Mouse (Mus musculus) neural tube, embryonic 13.5 days (tissue): Measurements from ENCODE around the gene Usp17lb. TPM values are rescaled to one million over a fixed set of nuclear protein-coding genes. Genes with fewer than 3 reads are reported as not detected.
"Not testable (repeated sequence)": the region's sequence is repeated elsewhere in the genome, so short reads cannot be mapped to it uniquely, and the experiment has no call there.

Source experiments
- ATAC-seq: fragments of 200-750 bp; cut with Nextera tagmentation; 2 replicates; pipeline ENCODE4 v1.8.0; 2017; ENCODE audit warnings: low read depth, mild to moderate bottlenecking, moderate TSS enrichment, moderate library complexity
- H3K27ac ChIP-seq: fragments of 300-500 bp; sonication (generic); replicated peaks from 2 replicates; pipeline ENCODE4 v1.5.1; 2015; ENCODE audit warnings: moderate library complexity, mild to moderate bottlenecking, inconsistent platforms
- H3K27me3 ChIP-seq: fragments of 300-500 bp; sonication (generic); 2 replicates; pipeline ENCODE4 v1.6.1; 2015; ENCODE audit warnings: mild to moderate bottlenecking, inconsistent platforms
- H3K36me3 ChIP-seq: fragments of 300-500 bp; sonication (generic); 2 replicates; pipeline ENCODE4 v1.6.1; 2015; ENCODE audit warnings: mild to moderate bottlenecking, inconsistent platforms
- H3K4me1 ChIP-seq: fragments of 300-500 bp; sonication (generic); replicated peaks from 2 replicates; pipeline ENCODE4 v1.6.1; 2015; ENCODE audit warnings: inconsistent platforms
- H3K4me2 ChIP-seq: fragments of 300-500 bp; sonication (generic); 2 replicates; pipeline ENCODE4 v1.6.1; 2015; ENCODE audit warnings: inconsistent platforms, mild to moderate bottlenecking, moderate library complexity
- H3K4me3 ChIP-seq: fragments of 300-500 bp; sonication (generic); 2 replicates; pipeline ENCODE4 v1.5.1; 2015; ENCODE audit warnings: mild to moderate bottlenecking, inconsistent platforms
- H3K9ac ChIP-seq: fragments of 300-500 bp; sonication (generic); 2 replicates; pipeline ENCODE4 v1.6.1; 2015; ENCODE audit warnings: moderate library complexity, mild to moderate bottlenecking, inconsistent platforms
- H3K9me3 ChIP-seq: fragments of 300-500 bp; sonication (generic); 2 replicates; pipeline ENCODE4 v1.6.1; 2016; ENCODE audit warnings: inconsistent platforms
- WGBS: fragments of 180-500 bp; shearing (Covaris S2); methylation state at CpG from one replicate; pipeline ENCODE4 v1.1.7; 2015; 5-methylcytosine and 5-hydroxymethylcytosine counted together
- polyA plus RNA-seq: library from polyadenylated mRNA; unstranded; fragments of >200 nt; fragmentation: Nextera tagmentation; extraction: Ambion mirVana; gene quantifications from 2 replicates; pipeline ENCODE4 v1.2.1, GENCODE M21; 2015

Gene Usp17lb
- polyA plus RNA-seq = not detected in 2 replicates

DNA sequence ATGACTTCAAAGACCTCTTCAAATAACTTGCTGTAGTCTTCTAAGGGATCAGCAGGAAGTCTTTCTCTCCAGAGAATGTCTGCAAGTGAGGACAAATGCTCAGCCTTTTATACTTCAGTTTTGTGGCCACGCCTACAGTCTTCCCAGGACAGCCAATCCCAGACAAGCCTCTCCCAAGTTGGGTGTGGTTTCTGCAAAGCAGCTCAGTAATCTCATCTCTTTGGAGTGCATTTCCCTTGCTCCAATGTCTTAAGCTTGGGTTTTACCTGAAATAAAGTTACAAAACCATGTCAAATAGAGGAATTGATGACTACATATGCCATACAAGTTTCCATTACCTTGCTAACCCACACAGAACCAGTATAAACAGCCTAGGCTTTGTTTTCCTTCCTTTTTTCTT is at the start of gene Usp17lb:
Gene Usp17lb (minus strand): TSS at position 101 of the 400 bp plus-strand sequence.
- Histone ChIP-seq H3K9me3 (no peaks in the 10 kb centered on the region), H3K36me3 (no peaks in the 10 kb centered on the region), H3K4me3 (no peak within 1 kb of the TSS), H3K27ac (no peak within 1 kb of the TSS), H3K4me1 (no peaks in the 10 kb centered on the region), H3K9ac (no peak within 1 kb of the TSS), H3K27me3 (no peaks in the 10 kb centered on the region), H3K4me2 (no peak within 1 kb of the TSS)
- ATAC-seq = no peak
- 73% methylated on average over 1 of the region's 1 CpGs for WGBS

DNA sequence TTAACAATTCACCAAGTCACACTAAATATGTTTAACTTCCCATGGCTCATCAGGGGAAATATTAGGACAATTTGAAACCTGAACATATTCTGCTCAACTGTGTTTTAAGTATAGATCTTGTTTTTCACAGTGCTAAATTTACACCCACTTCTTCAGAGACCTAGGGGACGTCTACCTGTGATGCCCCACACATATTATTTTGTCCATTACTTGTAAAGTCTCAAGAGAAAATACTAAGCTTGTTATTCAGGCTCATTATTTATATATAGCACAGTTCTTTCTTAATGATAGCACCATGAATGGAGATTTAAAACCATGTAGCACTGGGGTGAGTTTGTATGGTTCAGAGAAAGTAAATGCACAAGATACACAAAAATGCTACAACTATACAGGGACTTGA is 35.3 kb upstream of the Usp17lb start, which contains the start of gene Olfr665:
Gene Olfr665 (plus strand): TSS at position 301 of the 400 bp plus-strand sequence.
- H3K9me3 ChIP-seq = no peaks in the 10 kb centered on the region

DNA sequence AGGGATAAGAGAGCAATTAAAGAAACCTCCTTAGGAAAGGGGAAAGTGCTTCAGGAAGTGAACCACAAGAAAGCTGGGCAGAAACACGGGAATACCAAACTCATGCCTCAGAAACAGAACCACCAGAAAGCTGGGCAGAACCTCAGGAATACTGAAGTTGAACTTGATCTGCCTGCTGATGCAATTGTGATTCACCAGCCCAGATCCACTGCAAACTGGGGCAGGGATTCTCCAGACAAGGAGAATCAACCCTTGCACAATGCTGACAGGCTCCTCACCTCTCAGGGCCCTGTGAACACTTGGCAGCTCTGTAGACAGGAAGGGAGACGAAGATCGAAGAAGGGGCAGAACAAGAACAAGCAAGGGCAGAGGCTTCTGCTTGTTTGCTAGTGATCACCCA is 19.0 kb upstream of the Usp17lb start:
- Histone ChIP-seq H3K4me2 (no peak overlapping the region), H3K36me3 (no peaks in the 10 kb centered on the region), H3K4me3 (no peak overlapping the region), H3K27me3 (no peaks in the 10 kb centered on the region), H3K27ac (no peak overlapping the region), H3K9ac (no peak overlapping the region), H3K4me1 (no peaks in the 10 kb centered on the region), H3K9me3 (no peaks in the 10 kb centered on the region)
- 91% methylated on average over 3 of the region's 3 CpGs for WGBS
- ATAC-seq = no peak

More for the DNA sequence above, 35.3 kb upstream of the Usp17lb start, which contains the start of gene Olfr665:
- Histone ChIP-seq H3K4me1 (no peaks in the 10 kb centered on the region), H3K9ac (no peak within 1 kb of the TSS), H3K27me3 (no peaks in the 10 kb centered on the region), H3K27ac (no peak within 1 kb of the TSS), H3K4me2 (no peak within 1 kb of the TSS), H3K36me3 (no peaks in the 10 kb centered on the region), H3K4me3 (no peak within 1 kb of the TSS)
- ATAC-seq = no peak
- 71% methylated on average over 1 of the region's 1 CpGs for WGBS

DNA sequence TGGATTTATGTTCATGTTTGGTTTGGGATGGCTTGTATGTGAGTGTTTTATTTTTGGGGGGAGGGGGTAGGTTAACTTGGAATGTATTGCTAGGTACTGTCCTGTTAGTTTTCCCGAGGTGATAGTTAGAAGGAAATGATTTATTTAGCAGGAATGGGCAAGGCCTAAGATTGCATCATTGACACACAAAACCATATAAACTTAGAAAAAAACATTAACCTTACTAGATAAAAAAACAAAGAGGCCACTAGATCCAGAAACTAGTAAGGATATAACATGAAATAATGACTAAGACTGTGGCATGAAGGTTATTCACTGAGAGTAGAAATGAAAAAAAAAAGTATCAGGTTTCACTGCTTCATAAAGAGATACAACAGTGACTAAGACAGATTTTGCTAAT is 15.3 kb upstream of the Usp17lb start:
- Histone ChIP-seq H3K36me3 (no peaks in the 10 kb centered on the region), H3K9ac (no peak overlapping the region), H3K9me3 (no peaks in the 10 kb centered on the region), H3K4me2 (no peak overlapping the region), H3K27ac (no peak overlapping the region), H3K27me3 (no peaks in the 10 kb centered on the region), H3K4me1 (no peaks in the 10 kb centered on the region), H3K4me3 (no peak overlapping the region)
- 92% methylated on average over 1 of the region's 1 CpGs for WGBS
- no peak for ATAC-seq

DNA sequence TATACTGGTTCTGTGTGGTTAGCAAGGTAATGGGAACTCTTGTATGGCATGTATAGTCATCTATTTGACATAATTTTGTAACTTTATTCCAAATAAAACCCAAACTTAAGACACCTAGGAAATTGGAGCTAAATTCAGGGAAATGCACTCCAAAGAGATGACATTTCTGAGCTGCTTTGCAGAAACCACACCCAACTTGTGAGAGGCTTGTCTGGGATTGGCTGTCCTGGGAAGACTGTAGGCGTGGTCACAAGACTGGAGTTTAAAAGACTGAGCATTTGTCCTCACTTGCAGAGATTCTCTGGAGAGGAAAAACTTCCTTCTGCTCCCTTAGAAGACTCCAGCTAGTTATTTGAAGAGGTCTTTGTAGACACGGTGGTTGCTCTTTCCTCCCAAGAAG is 14.3 kb upstream of the Usp17lb start, which contains the start of gene Usp17la:
Gene Usp17la (plus strand): TSS at position 301 of the 400 bp plus-strand sequence.
- ATAC-seq, H3K27ac ChIP-seq, H3K36me3 ChIP-seq, H3K9ac ChIP-seq, H3K27me3 ChIP-seq, H3K9me3 ChIP-seq, H3K4me2 ChIP-seq, H3K4me3 ChIP-seq, H3K4me1 ChIP-seq: not testable (repeated sequence)
- WGBS = 84% methylated on average over 2 of the region's 2 CpGs

DNA sequence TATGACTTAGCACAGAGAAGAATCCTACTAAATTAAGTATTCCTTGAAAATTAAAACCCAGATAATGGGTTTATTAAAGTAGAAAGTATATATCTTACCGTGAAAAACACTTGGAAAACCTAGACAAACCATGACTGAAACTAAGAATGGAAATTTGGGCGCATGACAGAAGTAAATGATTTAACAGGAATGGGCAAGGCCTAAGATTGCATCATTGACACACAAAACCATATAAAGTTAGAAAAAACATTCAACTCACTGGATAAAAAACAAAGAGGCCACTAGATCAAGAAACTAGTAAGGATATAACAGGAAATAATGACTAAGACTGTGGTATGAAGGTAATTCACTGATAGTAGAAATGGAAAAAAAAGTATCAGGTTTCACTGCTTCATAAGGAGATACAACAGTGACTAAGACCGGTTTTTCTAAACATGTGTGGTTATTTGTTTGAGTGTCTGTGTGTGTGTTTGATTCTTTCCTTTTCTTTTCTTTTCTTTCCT is 12.9 kb upstream of the Usp17lb start:
- H3K36me3 ChIP-seq = no peaks in the 10 kb centered on the region
- H3K27ac ChIP-seq = no peak overlapping the region
- no peaks in the 10 kb centered on the region for H3K9me3 ChIP-seq
- no peak overlapping the region for H3K4me3 ChIP-seq
- no peak for ATAC-seq
- no peak overlapping the region for H3K9ac ChIP-seq
- no peaks in the 10 kb centered on the region for H3K27me3 ChIP-seq
- H3K4me1 ChIP-seq = no peaks in the 10 kb centered on the region
- 93% methylated on average over 3 of the region's 3 CpGs for WGBS
- no peak overlapping the region for H3K4me2 ChIP-seq

DNA sequence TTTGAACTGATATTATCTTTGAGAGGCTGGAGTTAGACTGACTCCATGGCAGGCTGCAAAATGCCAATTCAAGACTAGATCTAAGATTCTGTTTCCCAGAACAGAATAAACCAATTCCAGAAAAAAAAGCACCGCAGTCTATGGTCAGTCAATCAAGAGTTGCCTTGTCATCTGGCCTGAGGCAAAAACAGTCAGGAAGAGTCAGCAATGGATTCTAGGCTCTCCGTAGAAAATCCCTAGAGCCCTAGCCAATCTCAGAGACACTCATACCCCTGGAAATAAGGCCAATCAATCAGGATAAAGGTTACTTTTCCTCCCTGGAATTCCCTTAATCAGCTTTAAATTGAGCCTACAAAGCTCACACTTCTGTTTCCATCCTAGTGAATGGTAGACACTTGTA is 9.1 kb upstream of the Usp17lb start:
- ATAC-seq, H3K27ac ChIP-seq, H3K4me2 ChIP-seq, H3K4me3 ChIP-seq, H3K9me3 ChIP-seq, H3K4me1 ChIP-seq, H3K27me3 ChIP-seq, H3K9ac ChIP-seq, H3K36me3 ChIP-seq: not testable (repeated sequence)
- 83% methylated on average over 2 of the region's 2 CpGs for WGBS

DNA sequence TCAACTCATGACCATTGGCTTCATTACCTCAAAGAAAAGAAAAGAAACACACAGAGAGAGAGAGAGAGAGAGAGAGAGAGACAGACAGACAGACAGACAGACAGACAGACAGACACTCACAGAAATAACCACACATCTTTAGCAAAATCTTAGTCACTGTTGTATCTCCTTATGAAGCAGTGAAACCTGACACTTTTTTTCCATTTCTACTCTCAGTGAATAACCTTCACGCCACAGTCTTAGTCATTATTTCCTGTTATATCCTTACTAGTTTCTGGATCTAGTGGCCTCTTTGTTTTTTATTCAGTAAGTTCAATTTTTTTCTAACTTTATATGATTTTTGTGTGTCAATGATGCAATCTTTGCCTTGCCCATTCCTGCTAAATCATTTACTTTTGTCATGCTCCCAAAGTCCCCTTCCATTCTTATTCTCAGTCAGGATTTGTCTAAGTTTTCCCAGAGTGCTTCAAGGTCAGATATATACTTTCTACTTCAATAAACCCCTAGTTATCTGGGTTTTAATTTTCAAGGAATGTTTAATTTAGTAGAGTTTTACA is 1.4 kb upstream of the Usp17lb start:
- no peaks in the 10 kb centered on the region for H3K9me3 ChIP-seq
- no peaks in the 10 kb centered on the region for H3K4me1 ChIP-seq
- no peak overlapping the region for H3K27ac ChIP-seq
- no peak overlapping the region for H3K9ac ChIP-seq
- H3K27me3 ChIP-seq = no peaks in the 10 kb centered on the region
- H3K4me3 ChIP-seq = no peak overlapping the region
- H3K36me3 ChIP-seq = no peaks in the 10 kb centered on the region
- ATAC-seq = no peak
- no peak overlapping the region for H3K4me2 ChIP-seq
- WGBS = 90% methylated on average over 1 of the region's 1 CpGs

DNA sequence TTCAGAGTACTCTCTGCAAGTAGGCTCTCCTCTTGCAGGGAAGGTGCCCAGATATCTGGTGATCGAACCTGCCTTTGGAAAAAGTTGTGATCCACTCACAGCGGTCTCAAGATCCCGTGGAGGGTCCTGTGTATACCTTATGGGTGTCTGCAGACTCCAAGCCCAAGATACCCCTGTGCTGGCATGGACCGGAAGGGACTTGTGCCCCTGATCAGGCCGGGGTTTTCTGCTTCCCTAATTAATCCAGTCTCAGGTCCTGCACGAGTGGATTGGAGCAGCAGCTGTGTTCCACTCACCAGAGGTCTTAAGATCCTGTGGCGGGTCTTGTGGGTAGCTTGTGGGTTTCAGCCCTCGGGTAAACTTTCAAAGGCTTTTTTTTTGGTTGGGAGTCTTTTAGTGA is 32.1 kb downstream of the Usp17lb start:
- WGBS = 89% methylated on average over 8 of the region's 8 CpGs
- ATAC-seq = not testable (repeated sequence)

DNA sequence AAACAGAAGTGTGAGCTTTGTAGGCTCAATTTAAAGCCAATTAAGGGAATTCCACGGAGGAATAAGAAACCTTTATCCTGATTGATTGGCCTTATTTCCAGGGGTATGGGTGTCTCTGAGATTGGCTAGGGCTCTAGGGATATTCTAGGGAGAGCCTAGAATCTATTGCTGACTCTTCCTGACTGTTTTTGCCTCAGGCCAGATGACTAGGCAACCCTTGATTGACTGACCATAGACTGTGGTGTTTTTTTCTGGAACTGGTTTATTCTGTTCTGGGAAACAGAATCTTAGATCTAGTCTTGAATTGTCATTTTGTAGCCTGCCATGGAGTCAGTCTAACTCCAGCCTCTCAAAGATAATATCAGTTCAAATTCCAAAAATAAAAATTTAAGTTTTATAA is 51.6 kb downstream of the Usp17lb start:
- WGBS = 69% methylated on average over 1 of the region's 1 CpGs
- no peak overlapping the region for H3K4me3 ChIP-seq

More for the DNA sequence above, 32.1 kb downstream of the Usp17lb start:
- not testable (repeated sequence) for H3K4me3 ChIP-seq, H3K4me2 ChIP-seq, H3K36me3 ChIP-seq, H3K9me3 ChIP-seq, H3K27ac ChIP-seq, H3K9ac ChIP-seq, H3K4me1 ChIP-seq, H3K27me3 ChIP-seq

More for the DNA sequence above, 51.6 kb downstream of the Usp17lb start:
- H3K27ac ChIP-seq = no peak overlapping the region
- no peaks in the 10 kb centered on the region for H3K27me3 ChIP-seq
- no peak overlapping the region for H3K9ac ChIP-seq
- H3K9me3 ChIP-seq = no peaks in the 10 kb centered on the region
- no peaks in the 10 kb centered on the region for H3K4me1 ChIP-seq
- H3K4me2 ChIP-seq = no peak overlapping the region
- no peak for ATAC-seq
- no peaks in the 10 kb centered on the region for H3K36me3 ChIP-seq

Other genes starting within 250 kb of the Usp17lb start
- gene Olfr655, start 240.8 kb downstream of the Usp17lb start, polyA plus RNA-seq = not detected in 2 replicates
- not detected in 2 replicates for gene Olfr656, start 228.6 kb downstream of the Usp17lb start, polyA plus RNA-seq
- gene Olfr657, start 217.8 kb downstream of the Usp17lb start, polyA plus RNA-seq = not detected in 2 replicates
- 0.12 TPM in 1 of 2 replicates, not detected in the other for gene Olfr658, start 195.3 kb downstream of the Usp17lb start, polyA plus RNA-seq
- not detected in 2 replicates for gene Olfr659, start 175.8 kb downstream of the Usp17lb start, polyA plus RNA-seq
- not detected in 2 replicates for gene Olfr661, start 156.1 kb downstream of the Usp17lb start, polyA plus RNA-seq
- gene Usp17le, start 65.1 kb downstream of the Usp17lb start, polyA plus RNA-seq = not detected in 2 replicates
- not detected in 2 replicates for gene Usp17la, start 14.4 kb upstream of the Usp17lb start, polyA plus RNA-seq
- gene Olfr665, start 35.4 kb upstream of the Usp17lb start, polyA plus RNA-seq = not detected in 2 replicates
- gene Olfr666, start 53.3 kb upstream of the Usp17lb start, polyA plus RNA-seq = not detected in 2 replicates
- gene Olfr667, start 78.9 kb upstream of the Usp17lb start, polyA plus RNA-seq = not detected in 2 replicates
- gene Olfr668, start 85.5 kb upstream of the Usp17lb start, polyA plus RNA-seq = not detected in 2 replicates
- gene Olfr669, start 91.6 kb upstream of the Usp17lb start, polyA plus RNA-seq = not detected in 2 replicates
- not detected in 2 replicates for gene Olfr670, start 120.0 kb upstream of the Usp17lb start, polyA plus RNA-seq
- not detected in 2 replicates for gene Olfr671, start 136.5 kb upstream of the Usp17lb start, polyA plus RNA-seq
- not detected in 2 replicates for gene Olfr672, start 159.4 kb upstream of the Usp17lb start, polyA plus RNA-seq
- gene Olfr675, start 185.9 kb upstream of the Usp17lb start, polyA plus RNA-seq = not detected in 2 replicates
- not detected in 2 replicates for gene Olfr676, start 190.1 kb upstream of the Usp17lb start, polyA plus RNA-seq
- not detected in 2 replicates for gene Olfr677, start 208.8 kb upstream of the Usp17lb start, polyA plus RNA-seq
- not detected in 2 replicates for gene Olfr678, start 221.9 kb upstream of the Usp17lb start, polyA plus RNA-seq
- not detected in 2 replicates for gene Olfr679, start 238.6 kb upstream of the Usp17lb start, polyA plus RNA-seq